Mouse (Mus musculus) myocyte (in vitro differentiated cells): Measurements from ENCODE around the gene Zkscan5.

Experiments
- CEBPB ChIP-seq: IDR thresholded peaks from 2 replicates; pipeline ENCODE4 v1.6.1; 2011; ENCODE audit warnings: mild to moderate bottlenecking, moderate library complexity; ENCODE audit not compliant: poor library complexity, insufficient read depth, severe bottlenecking
- E2F4 ChIP-seq: IDR thresholded peaks from one replicate; pipeline ENCODE4 v1.6.1; 2011; ENCODE audit warnings: mild to moderate bottlenecking, control low read depth, moderate library complexity; ENCODE audit not compliant: insufficient read depth
- MAX ChIP-seq: IDR thresholded peaks from one replicate; pipeline ENCODE4 v1.6.1; 2011; ENCODE audit warnings: low read depth, mild to moderate bottlenecking, control low read depth
- MYOD1 ChIP-seq, 3 experiments: IDR thresholded peaks; one replicate each; pipeline ENCODE4 v1.6.1; 2011; ENCODE audit warnings: control low read depth in 2 of 3, low read depth in 2 of 3, mild to moderate bottlenecking in 2 of 3, moderate library complexity in 1 of 3; ENCODE audit not compliant: insufficient read length in 2 of 3, control insufficient read depth in 1 of 3
- MYOG ChIP-seq, 3 experiments: IDR thresholded peaks; one replicate each; pipeline ENCODE4 v1.6.1; 2011; ENCODE audit warnings: control low read depth in 2 of 3, low read depth in 2 of 3, mild to moderate bottlenecking in 2 of 3; ENCODE audit not compliant: insufficient read length in 2 of 3, control insufficient read depth in 1 of 3, insufficient read depth in 1 of 3
- POLR2A ChIP-seq: IDR thresholded peaks from one replicate; pipeline ENCODE4 v1.6.1; 2011; ENCODE audit warnings: low read depth, mild to moderate bottlenecking, control low read depth, moderate library complexity; ENCODE audit not compliant: insufficient read length
- POLR2AphosphoS2 ChIP-seq: IDR thresholded peaks from one replicate; pipeline ENCODE4 v1.6.1; 2011; ENCODE audit warnings: low read depth, control low read depth; ENCODE audit not compliant: insufficient read length
- REST ChIP-seq: IDR thresholded peaks from one replicate; pipeline ENCODE4 v1.6.1; 2011; ENCODE audit warnings: mild to moderate bottlenecking, control low read depth, moderate library complexity; ENCODE audit not compliant: insufficient read depth, insufficient read length
- TCF12 ChIP-seq: IDR thresholded peaks from one replicate; pipeline ENCODE4 v1.6.1; 2011; ENCODE audit warnings: mild to moderate bottlenecking, control low read depth; ENCODE audit not compliant: poor library complexity, insufficient read depth, severe bottlenecking
- USF1 ChIP-seq: IDR thresholded peaks from one replicate; pipeline ENCODE4 v1.6.1; 2011; ENCODE audit warnings: low read depth, mild to moderate bottlenecking, control low read depth, moderate library complexity

GRCm38 (mm10) chr5:145203936-145204691, at the start of gene Zkscan5:
- peak; percentile 60 for TF ChIP-seq POLR2AphosphoS2
- TF ChIP-seq POLR2A: peak; percentile 41
- TF ChIP-seq TCF12: no peak
- no peak for TF ChIP-seq REST
- TF ChIP-seq E2F4: no peak
- TF ChIP-seq USF1: no peak
- no peak for TF ChIP-seq MYOG (IDR thresholded peaks at IDR 0.05; ENCODE audit: control insufficient read depth in 1 of 3, insufficient read depth in 1 of 3, insufficient read length in 2 of 3, low read depth in 2 of 3)
- TF ChIP-seq CEBPB: no peak
- no peak for TF ChIP-seq MAX
- TF ChIP-seq MYOD1 (IDR thresholded peaks at IDR 0.05; ENCODE audit: control insufficient read depth in 1 of 3, insufficient read length in 2 of 3, low read depth in 2 of 3): no peak
